Mouse (Mus musculus): ENCODE measurements around the gene Olfr1340. TPM values are rescaled to one million over a fixed set of nuclear protein-coding genes. Genes with fewer than 3 reads are reported as not detected.

Olfr1340 gene
- polyA plus RNA-seq, 1 experiment: not detected

DNA sequence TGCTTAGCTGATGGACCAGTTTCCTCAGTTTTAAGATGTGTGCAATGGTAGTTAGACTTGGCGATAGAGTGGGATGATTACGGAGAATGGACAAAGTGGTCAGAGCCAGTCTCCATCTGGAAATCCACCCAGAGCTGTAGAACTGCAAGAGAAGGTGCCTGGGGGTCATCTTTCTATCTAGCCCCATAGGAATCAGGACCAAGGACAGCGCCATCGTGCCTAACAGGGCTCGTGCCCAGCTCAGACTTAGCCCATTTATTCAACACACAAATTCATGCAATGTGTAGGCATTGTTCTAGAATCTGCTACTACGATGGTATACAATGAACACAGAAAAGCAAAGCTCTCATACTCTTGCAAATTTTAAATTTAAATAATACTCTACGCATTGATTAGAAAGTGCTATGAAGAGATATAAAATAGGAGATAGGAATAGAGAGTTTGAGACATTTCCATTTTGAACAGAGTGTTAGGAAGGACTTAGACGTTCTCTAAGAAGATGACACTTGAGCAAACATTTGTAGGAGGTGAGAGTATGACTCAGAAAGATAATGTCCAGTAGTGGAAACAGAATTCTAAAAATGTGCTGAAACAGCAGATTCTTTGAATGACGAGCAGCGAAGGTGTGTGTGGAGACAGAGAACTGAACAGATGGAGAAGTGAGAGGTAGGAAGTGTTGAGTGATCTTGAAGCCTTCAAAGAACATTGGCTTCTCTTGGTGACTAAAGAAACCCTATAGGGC lies 2.0 kb downstream of the Olfr1340 start:
- Histone ChIP-seq H3K27me3 (replicated peaks; ENCODE audit: control insufficient read depth, insufficient read depth, low read length) (no peaks in the 10 kb centered on the region), H3K4me1 (ENCODE audit: control insufficient read depth, insufficient read depth, low read length) (no peaks in the 10 kb centered on the region), H3K4me3 (ENCODE audit: insufficient read depth, low read depth, low read length) (no peak overlapping the region), H3K36me3 (ENCODE audit: control insufficient read depth, insufficient read depth, low read length) (no peaks in the 10 kb centered on the region), H3K27ac (ENCODE audit: insufficient read depth, low read depth, low read length) (no peak overlapping the region)
- no peak for TF ChIP-seq POLR2A (IDR thresholded peaks at IDR 0.05; ENCODE audit: low read depth, low read length)
- TF ChIP-seq CTCF (conservative IDR thresholded peaks at IDR 0.05; ENCODE audit: insufficient read depth, insufficient read length, low read depth, low read length): no peak
- DNase-seq: peak; percentile 5
- WGBS: 57% methylated on average over 10 of the region's 10 CpGs

DNA sequence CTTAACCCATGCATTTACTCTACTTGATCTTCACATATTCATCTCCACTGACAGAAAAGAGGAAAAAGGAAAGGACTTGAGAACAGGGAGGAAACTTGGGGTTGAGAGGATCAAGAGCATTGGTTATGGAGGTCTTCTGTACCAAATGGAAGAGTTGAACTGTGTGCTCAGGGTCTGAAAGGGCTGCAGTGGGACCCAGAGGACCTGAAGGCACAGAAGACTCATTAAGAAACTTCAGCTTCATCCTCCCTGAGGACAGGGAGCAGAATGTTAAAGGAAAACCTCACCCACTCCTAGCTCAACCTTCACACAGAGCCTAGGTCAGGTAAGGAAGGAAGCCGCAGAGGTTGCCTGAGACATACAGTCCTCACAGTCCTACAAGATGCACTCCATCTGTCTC lies 11.9 kb downstream of the Olfr1340 start, which contains the start of gene Olfr1339:
Gene Olfr1339 (plus strand): TSS at position 301 of the 400 bp plus-strand sequence.
- no peaks in the 10 kb centered on the region for H3K27me3 ChIP-seq (replicated peaks; ENCODE audit: control insufficient read depth, insufficient read depth, low read length)
- no peaks in the 10 kb centered on the region for H3K4me1 ChIP-seq (ENCODE audit: control insufficient read depth, insufficient read depth, low read length)
- DNase-seq: no peak
- H3K4me3 ChIP-seq (ENCODE audit: insufficient read depth, low read depth, low read length): no peak within 1 kb of the TSS
- 95% methylated on average over 1 of the region's 1 CpGs for WGBS
- no peaks in the 10 kb centered on the region for H3K36me3 ChIP-seq (ENCODE audit: control insufficient read depth, insufficient read depth, low read length)
- TF ChIP-seq POLR2A (IDR thresholded peaks at IDR 0.05; ENCODE audit: low read depth, low read length): no peak
- no peak within 1 kb of the TSS for H3K27ac ChIP-seq (ENCODE audit: insufficient read depth, low read depth, low read length)

DNA sequence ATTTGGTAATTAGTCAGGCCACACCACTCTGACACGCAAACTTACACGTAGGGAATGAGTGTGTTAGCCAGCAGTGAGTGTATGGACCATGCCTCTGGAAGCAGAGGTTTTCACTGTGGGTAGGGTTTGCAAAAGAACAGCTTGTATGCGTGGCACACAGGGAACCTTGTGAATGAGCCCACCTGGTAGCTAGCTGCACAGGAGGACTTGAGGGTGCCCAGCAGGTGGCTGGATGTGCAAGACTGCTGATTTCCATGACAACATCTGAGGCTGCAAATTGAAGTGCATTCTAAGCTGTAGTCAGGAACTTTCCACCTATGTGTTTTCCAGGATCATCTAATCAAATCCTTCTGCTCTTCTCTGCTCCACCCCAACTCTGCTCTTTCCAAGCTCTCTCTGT lies 19.6 kb downstream of the Olfr1340 start:
- Histone ChIP-seq H3K27me3 (replicated peaks; ENCODE audit: control insufficient read depth, insufficient read depth, low read length) (no peaks in the 10 kb centered on the region; the same call in 1 of the 2 replicates), H3K4me1 (ENCODE audit: control insufficient read depth, insufficient read depth, low read length) (no peaks in the 10 kb centered on the region), H3K36me3 (ENCODE audit: control insufficient read depth, insufficient read depth, low read length) (no peaks in the 10 kb centered on the region), H3K4me3 (ENCODE audit: insufficient read depth, low read depth, low read length) (no peak overlapping the region), H3K27ac (ENCODE audit: insufficient read depth, low read depth, low read length) (no peak overlapping the region)
- DNase-seq: no peak
- TF ChIP-seq POLR2A (IDR thresholded peaks at IDR 0.05; ENCODE audit: low read depth, low read length): no peak
- no peak for TF ChIP-seq CTCF (conservative IDR thresholded peaks at IDR 0.05; ENCODE audit: insufficient read depth, insufficient read length, low read depth, low read length)
- 61% methylated on average over 3 of the region's 3 CpGs for WGBS

DNA sequence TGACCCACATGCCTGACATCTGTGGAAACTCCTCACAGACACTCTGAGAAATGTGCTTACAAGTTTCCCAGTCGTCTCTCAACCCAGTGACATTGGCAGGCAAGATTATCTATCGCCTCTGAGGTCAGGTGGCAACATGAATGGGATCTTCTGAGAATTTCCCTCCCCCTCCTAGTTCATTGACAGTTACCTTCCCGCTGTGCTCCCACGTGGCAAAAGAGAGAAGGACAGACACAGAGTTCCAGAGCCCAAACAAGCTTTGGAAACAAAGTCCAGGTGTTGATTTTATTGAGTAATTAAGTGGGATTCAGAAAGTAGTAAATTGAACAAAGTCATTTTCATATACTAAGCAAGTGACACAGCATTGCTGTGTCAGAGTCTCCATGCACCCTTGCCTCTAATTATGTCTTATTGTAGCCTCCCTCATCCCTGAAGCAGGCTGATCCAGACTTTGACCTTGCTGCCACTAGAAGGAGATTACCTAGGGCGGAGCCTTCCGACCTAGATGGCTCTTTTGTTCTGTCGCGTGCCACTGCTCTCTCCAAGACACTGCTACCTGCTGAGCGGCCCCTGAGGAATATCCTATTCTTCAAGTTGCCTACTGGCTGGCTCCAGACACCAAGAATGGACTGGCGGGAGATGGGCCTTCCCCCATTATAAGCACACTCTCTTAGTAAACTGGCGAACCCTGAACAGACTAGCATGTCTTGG lies 21.2 kb downstream of the Olfr1340 start:
- no peaks in the 10 kb centered on the region for H3K36me3 ChIP-seq (ENCODE audit: control insufficient read depth, insufficient read depth, low read length)
- H3K4me3 ChIP-seq (ENCODE audit: insufficient read depth, low read depth, low read length): no peak overlapping the region
- no peaks in the 10 kb centered on the region; the same call in 1 of the 2 replicates for H3K27me3 ChIP-seq (replicated peaks; ENCODE audit: control insufficient read depth, insufficient read depth, low read length)
- no peaks in the 10 kb centered on the region for H3K4me1 ChIP-seq (ENCODE audit: control insufficient read depth, insufficient read depth, low read length)
- H3K27ac ChIP-seq (ENCODE audit: insufficient read depth, low read depth, low read length): no peak overlapping the region
- TF ChIP-seq POLR2A (IDR thresholded peaks at IDR 0.05; ENCODE audit: low read depth, low read length): no peak
- TF ChIP-seq CTCF (conservative IDR thresholded peaks at IDR 0.05; ENCODE audit: insufficient read depth, insufficient read length, low read depth, low read length): no peak
- no peak for DNase-seq
- 9% methylated on average over 11 of the region's 11 CpGs for WGBS

DNA sequence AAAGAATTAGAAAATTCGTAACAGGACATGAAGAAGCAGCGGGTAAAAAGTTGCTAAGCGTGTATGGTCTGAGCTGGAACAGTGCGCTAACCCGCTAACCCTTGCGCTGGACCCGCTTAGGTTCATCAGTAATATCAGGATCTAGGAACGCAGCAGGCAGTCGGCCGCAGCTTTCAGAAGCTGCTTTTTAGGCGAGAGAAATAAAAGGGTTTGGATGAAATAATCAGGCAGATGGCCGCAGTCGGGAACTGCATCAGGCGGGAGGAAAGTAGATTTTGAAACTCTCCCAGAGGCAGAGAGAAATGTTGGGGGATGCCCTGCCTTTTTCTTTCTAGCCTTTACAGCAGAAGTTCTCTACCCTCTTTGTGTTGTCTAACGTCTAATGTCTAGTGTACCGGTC lies 21.9 kb downstream of the Olfr1340 start:
- H3K36me3 ChIP-seq (ENCODE audit: control insufficient read depth, insufficient read depth, low read length): no peaks in the 10 kb centered on the region
- no peak for DNase-seq
- WGBS: 16% methylated on average over 16 of the region's 16 CpGs
- no peaks in the 10 kb centered on the region; the same call in 1 of the 2 replicates for H3K27me3 ChIP-seq (replicated peaks; ENCODE audit: control insufficient read depth, insufficient read depth, low read length)
- no peaks in the 10 kb centered on the region for H3K4me1 ChIP-seq (ENCODE audit: control insufficient read depth, insufficient read depth, low read length)
- no peak overlapping the region for H3K27ac ChIP-seq (ENCODE audit: insufficient read depth, low read depth, low read length)
- no peak overlapping the region for H3K4me3 ChIP-seq (ENCODE audit: insufficient read depth, low read depth, low read length)
- no peak for TF ChIP-seq POLR2A (IDR thresholded peaks at IDR 0.05; ENCODE audit: low read depth, low read length)
- no peak for TF ChIP-seq CTCF (conservative IDR thresholded peaks at IDR 0.05; ENCODE audit: insufficient read depth, insufficient read length, low read depth, low read length)

DNA sequence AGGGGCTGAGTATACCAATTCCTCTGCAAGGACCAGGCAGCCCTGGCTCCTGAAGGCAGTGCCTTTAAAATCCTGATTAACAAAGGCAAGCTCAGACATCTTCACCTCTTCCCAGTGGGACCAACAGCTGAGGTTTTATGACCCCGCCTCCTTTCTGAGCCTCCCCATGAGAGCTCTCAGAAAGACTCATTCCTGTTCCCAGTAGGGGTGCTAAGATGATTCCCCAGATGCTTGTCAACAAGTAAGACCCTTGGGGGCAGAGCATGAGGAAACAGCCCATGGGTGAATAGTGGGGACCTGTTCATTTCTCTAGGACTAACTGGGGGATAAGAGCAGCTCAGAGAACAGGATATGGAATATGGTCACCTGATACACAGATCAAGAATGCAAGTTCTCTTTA lies 38.7 kb downstream of the Olfr1340 start, which contains the start of gene Olfr1338:
Gene Olfr1338 (minus strand): TSS at position 101 of the 400 bp plus-strand sequence.
- TF ChIP-seq POLR2A (IDR thresholded peaks at IDR 0.05; ENCODE audit: low read depth, low read length): no peak
- TF ChIP-seq CTCF (conservative IDR thresholded peaks at IDR 0.05; ENCODE audit: insufficient read depth, insufficient read length, low read depth, low read length): no peak
- Histone ChIP-seq H3K4me3 (ENCODE audit: insufficient read depth, low read depth, low read length) (no peak within 1 kb of the TSS), H3K27ac (ENCODE audit: insufficient read depth, low read depth, low read length) (no peak within 1 kb of the TSS), H3K36me3 (ENCODE audit: control insufficient read depth, insufficient read depth, low read length) (no peaks in the 10 kb centered on the region), H3K4me1 (ENCODE audit: control insufficient read depth, insufficient read depth, low read length) (no peaks in the 10 kb centered on the region), H3K27me3 (replicated peaks; ENCODE audit: control insufficient read depth, insufficient read depth, low read length) (no peaks in the 10 kb centered on the region)
- WGBS: 78% methylated on average over 1 of the region's 1 CpGs
- DNase-seq: no peak

Other genes with a start within 250 kb of the Olfr1340 start
- 44.5 and 51.8 TPM in 2 replicates for gene Tie1, start 230.1 kb upstream of the Olfr1340 start, polyA plus RNA-seq (2012; rRNA removed)
- 166 and 182 TPM in 2 replicates for gene 2610528J11Rik, start 193.1 kb upstream of the Olfr1340 start, polyA plus RNA-seq (2012; rRNA removed)
- 30.3 and 44.7 TPM in 2 replicates for gene Tmem125, start 176.1 kb upstream of the Olfr1340 start, polyA plus RNA-seq (2012; rRNA removed)
- 0.06 and 0.08 TPM in 2 replicates for gene Cfap57, start 99.4 kb upstream of the Olfr1340 start, polyA plus RNA-seq (2012; rRNA removed)
- gene Ebna1bp2, start 99.3 kb upstream of the Olfr1340 start, polyA plus RNA-seq (2012; rRNA removed): 24.0 and 29.4 TPM in 2 replicates
- not detected in 2 replicates for gene Olfr62, start 61.2 kb upstream of the Olfr1340 start, polyA plus RNA-seq (2012; rRNA removed)
- gene Olfr1342, start 27.4 kb upstream of the Olfr1340 start, polyA plus RNA-seq (2012; rRNA removed): not detected in 2 replicates
- not detected in 2 replicates for gene Olfr1341, start 16.6 kb upstream of the Olfr1340 start, polyA plus RNA-seq (2012; rRNA removed)
- not detected in 2 replicates for gene Olfr1339, start 12.0 kb downstream of the Olfr1340 start, polyA plus RNA-seq (2012; rRNA removed)
- gene Olfr1338, start 38.6 kb downstream of the Olfr1340 start, polyA plus RNA-seq (2012; rRNA removed): not detected in 2 replicates
- not detected in 2 replicates for gene Olfr1337, start 62.4 kb downstream of the Olfr1340 start, polyA plus RNA-seq (2012; rRNA removed)
- not detected in 2 replicates for gene Olfr1335, start 89.8 kb downstream of the Olfr1340 start, polyA plus RNA-seq (2012; rRNA removed)
- gene Olfr1333, start 116.1 kb downstream of the Olfr1340 start, polyA plus RNA-seq (2012; rRNA removed): not detected in 2 replicates
- not detected in 2 replicates for gene Olfr1331, start 144.5 kb downstream of the Olfr1340 start, polyA plus RNA-seq (2012; rRNA removed)
- gene Olfr1330, start 168.5 kb downstream of the Olfr1340 start, polyA plus RNA-seq (2012; rRNA removed): not detected in 2 replicates
- not detected in 2 replicates for gene Olfr1329, start 197.3 kb downstream of the Olfr1340 start, polyA plus RNA-seq (2012; rRNA removed)
- gene Olfr1328, start 218.5 kb downstream of the Olfr1340 start, polyA plus RNA-seq (2012; rRNA removed): not detected in 2 replicates
- gene Lao1, start 241.4 kb downstream of the Olfr1340 start, polyA plus RNA-seq (2012; rRNA removed): not detected in 2 replicates